Mouse (Mus musculus) urinary bladder, adult 2 months (tissue): Measurements from ENCODE around the gene Gm38100. TPM values are rescaled to one million over a fixed set of nuclear protein-coding genes. Genes with fewer than 3 reads are reported as not detected.

Source experiments
- DNase-seq: peaks from one replicate; pipeline ENCODE4 v3.0.0; 2022; ENCODE audit warnings: low spot score
- polyA plus RNA-seq: library from polyadenylated mRNA; depleted of rRNA; stranded (reverse); fragments of >200 nt; gene quantifications from 2 replicates; pipeline ENCODE4 v1.2.3, GENCODE M21; 2012; rRNA removed

Gene Gm38100
- polyA plus RNA-seq = not detected in 2 replicates

DNA sequence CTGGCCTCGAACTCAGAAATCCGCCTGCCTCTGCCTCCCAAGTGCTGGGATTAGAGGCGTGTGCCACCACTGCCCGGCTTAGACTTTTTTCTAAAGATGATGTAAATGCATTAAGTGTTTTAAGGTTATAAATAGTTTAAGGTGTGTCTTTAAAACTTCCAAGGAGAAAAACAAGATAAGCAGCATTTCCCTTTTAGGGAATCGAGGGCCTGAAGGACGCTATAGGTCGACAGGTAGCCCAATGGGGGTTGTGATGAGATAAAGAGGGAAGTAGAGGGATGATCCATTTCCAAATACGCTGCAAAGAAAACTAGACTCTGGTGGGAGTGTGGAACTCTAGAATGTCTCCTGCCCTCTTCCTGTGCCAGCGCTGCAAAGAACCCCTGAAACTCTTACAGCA lies at the start of gene Gm38100:
TSS of gene Gm38100 (plus strand) at position 301 of the 400 bp plus-strand sequence.
- no peak for DNase-seq

GRCm38 (mm10) chr1:175870716-175871115 lies 49.4 kb upstream of the Gm38100 start:
- DNase-seq = no peak

- DNase-seq = no peak
Observed at GRCm38 (mm10) chr1:175872028-175872816, 47.9 kb upstream of the Gm38100 start.

DNA sequence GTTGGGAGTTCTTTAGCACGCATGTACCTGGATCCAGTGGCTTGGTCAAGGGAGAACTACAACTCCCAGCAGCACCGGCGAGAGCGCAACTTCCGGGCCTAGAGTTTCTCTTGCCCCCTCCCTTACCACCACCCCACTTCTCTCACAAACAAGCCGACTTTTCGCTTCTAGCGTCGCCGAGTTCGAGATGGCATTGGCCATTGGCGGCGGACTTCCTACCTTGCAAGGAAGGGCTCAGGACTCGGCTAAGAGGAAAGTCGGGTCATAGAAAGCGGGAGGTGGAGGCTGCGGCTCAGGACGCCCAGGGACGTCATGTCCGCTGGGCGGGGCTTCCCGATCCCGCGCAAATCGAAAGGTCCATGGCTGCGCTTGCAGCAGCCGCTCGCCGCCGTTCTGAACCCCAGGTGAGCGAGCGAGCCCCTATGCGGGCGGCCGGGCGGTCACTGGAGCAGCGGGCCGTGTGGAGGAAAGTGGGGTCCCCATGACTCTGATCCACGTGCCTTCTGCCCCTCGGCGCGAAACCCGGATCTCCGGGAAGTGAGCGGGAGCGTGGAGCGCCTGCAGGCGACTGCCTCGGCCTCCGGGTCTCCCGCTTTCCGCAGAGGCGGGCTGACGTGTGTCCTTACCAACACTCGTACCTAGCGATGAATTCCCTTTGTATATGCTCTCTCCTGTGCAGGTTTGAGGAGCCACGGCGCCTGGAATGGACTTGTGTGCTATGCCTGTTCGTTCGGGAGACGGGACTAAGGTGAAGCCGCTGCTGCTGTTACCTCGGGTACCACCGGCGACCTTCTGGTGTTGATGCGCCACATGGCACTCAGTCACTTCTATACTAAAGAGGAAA lies 39.5 kb upstream of the Gm38100 start, which contains the start of gene Exo1:
TSS of gene Exo1 (plus strand) at position 129 of the 844 bp plus-strand sequence.
- peak; percentile 78 for DNase-seq

DNA sequence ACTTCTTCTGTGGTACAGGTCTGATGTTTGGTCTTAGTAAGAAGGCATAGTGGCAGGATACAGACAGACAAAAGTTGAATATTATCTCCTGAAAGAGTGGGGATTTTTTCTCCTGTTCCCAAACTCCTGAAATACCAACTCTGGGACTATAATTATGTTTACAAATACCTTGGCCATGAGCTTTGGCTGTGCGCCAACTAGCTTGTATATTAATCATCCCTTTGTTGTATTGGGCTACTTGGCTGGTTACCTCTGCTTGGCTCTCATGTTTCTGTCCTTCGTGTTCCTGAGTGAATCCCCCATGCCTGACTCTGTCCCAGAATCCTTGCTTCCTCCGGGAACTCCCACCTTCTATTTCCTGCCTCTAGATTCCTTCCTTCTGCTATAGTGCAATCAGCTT lies 36.7 kb upstream of the Gm38100 start:
- DNase-seq = no peak

GRCm38 (mm10) chr1:175893263-175893662 lies 26.9 kb upstream of the Gm38100 start:
- DNase-seq = no peak

DNA sequence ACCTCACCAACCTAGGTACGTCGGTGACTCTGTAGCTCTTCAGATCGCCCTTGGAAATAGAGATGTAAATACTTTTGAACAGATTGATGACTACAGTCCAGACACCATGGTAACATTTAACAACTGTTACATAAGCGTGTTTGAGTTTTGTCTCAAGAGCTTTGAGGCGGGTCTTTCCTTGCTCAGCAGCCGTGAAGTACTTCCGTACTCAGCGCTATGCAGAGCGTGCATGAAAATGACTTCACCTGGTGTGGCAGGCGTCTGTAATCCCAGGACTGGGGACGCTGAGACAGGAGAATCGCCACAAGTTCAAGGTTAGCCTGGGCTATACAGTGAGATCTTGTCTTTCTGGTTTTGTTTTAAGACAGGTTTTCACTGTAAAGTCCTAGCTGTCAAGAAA lies 26.4 kb upstream of the Gm38100 start:
- DNase-seq = no peak

DNA sequence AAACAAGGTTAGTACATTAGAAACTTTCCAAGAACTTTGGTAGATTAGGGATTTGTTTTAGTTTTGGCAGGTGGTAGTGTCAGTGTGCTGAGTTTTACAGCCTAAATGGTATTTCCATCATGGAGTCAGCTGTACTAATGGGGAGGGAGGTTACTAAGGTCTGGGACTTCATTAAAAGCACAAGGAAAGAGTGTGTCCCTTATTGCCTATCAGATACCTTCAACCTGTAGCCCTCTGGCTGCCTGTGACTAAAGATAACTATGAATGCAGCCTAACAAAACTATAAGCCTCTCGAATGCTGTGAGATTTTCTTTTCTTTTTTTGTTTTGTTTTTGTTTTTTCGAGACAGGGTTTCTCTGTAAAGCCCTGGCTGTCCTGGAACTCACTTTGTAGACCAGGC lies 8.9 kb upstream of the Gm38100 start:
- no peak for DNase-seq

GRCm38 (mm10) chr1:175912038-175912437 lies 8.1 kb upstream of the Gm38100 start:
- no peak for DNase-seq

GRCm38 (mm10) chr1:175913728-175914303 lies 6.3 kb upstream of the Gm38100 start:
- DNase-seq = no peak

GRCm38 (mm10) chr1:175921091-175921490 lies 962 bp downstream of the Gm38100 start:
- no peak for DNase-seq

DNA sequence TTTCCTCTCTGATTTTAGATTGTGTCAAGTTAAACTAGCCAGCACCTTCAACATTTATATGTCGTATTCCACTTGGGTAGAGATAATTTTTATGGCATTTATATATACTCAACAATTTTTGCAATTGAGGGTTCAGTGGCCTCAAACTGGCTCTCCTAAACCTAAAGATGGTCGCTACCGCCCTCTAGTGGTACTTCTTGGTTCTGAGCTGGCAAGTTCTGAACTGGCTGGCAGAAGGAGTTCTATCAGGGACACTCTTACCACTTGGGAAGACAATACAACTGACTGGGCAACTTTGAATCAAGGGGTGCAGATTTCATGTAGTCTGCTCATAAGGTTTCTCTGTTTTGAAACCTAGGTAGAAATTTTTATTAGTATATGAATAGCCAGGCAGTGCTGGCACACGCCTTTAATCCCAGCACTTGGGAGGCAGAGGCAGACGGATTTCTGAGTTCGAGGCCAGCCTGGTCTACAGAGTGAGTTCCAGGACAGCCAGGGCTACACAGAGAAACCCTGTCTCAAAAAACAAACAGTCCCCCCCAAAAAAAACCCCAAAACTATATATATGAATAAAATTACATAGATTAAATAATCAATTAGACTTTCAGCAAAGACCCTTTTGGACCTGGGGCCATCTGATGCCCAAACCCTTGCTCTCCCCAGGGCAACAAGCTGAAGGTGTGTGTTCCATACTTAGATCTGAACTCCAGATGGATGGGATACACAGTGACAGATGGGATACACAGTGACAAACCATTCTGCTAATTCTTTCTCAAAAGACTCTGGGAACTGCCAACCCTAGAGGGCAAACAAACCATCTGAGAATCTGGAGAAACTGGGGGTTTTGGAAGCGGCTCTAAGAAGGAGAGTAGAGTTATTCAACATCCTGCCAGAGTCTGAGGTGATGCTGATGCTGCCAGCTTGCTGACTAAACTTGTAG lies 4.0 kb downstream of the Gm38100 start:
- peak; percentile 34 for DNase-seq

- no peak for DNase-seq
Observed at GRCm38 (mm10) chr1:175931391-175931790, 11.3 kb downstream of the Gm38100 start.

DNA sequence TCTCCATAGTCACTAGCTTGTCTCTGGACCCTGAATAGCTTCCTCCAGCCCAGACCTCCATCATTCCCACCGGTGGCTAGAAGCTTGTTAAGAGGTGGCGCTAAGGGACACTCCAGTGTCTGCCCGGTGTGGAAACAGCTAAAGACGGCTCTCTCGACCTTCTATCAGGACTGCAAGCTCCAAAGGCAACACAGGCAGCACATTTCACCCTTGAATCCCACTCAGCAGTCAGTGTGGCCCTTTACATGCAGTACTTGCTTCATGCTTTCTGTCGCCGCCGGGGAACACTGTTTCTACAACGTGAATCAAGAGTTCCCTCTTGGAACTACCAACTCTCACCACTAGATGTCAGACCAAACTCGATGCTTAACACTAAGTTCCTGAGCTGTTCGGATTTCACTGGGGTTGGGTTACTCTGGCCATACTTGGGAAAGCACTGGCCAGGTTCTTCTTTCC lies 16.2 kb downstream of the Gm38100 start:
- no peak for DNase-seq

GRCm38 (mm10) chr1:175938731-175939130 lies 18.6 kb downstream of the Gm38100 start:
- DNase-seq = no peak

DNA sequence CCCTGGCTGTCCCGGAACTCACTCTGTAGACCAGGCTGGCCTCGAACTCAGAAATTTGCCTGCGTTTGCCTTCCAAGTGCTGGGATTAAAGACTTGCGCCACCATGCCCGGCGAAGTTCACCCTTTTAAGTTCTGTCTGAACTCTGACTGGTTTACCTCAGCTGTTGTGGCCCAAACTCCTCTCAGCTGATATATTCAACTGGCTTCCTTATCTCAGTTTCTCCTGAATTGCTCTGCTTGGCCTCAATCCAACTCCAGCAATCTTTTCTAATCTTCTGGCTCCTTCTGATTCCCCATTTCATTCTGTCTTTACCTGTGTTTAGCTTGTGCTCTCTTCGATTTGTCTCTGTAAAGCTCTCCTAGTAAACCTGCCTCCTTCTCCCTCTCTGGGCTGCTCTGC lies 23.0 kb downstream of the Gm38100 start:
- DNase-seq = no peak

DNA sequence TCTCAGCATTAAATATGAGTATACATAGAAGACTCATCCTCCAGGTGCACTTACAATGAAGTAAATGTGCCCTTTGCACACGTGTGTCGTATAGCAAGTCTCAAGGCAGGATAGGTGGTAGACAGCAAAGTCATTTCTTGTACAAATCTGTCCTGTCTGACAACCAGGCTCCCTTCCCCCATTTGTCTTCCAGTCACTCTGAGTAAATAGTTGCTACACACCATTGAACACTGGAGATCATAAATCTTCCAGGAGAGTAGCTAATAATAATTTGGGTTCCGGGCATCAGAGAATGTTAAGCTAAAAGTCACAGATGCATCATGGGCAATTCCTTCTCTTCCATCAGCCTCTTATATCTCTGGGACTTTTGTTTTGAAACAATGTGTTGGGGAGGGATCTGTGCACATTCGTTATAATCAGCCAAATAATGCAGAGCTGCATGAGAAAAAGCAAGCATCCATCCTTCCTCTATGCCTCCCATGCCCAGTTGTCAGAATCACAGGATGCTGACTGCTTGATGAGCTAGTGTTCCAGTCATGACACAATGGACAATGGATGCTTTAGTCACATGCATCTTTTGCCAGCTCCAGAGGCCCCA lies 26.7 kb downstream of the Gm38100 start:
- no peak for DNase-seq

DNA sequence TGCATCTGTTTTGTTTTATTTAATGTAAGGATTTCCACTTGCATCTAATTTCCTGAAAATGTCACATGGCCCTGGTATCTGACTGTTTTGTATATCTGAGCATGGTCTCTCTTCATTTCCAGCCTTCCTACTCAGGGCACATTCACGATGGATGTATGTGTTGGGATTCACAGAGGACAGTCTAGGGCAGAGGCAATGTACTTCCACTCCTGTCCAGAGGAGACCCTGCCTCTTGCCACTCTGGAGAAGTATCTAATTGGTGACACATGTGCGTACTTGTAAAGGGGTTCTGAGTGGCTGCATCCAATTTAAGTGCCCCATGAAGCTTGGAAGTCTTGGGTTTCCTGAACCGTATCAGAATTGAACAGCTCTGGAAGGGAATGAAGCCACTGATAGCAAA lies 30.3 kb downstream of the Gm38100 start:
- no peak for DNase-seq

DNA sequence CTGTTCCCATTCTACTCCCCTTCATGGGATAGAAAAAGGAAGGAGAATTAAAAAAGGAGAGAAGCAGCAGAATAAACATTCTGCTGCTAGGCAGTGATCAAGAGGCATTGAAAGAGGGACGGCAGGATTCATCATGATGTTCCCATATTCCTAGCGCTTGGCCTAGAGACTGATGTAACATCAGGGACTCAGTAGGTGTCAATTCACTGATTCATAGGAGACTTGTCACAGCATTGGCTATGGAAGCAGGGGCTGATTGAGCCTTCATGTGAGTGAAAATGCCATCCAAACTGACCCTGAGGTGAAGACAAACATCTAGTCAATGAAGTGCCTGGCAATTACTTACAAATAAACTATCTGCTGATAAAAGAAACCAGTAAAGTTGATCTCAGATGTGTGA lies 30.7 kb downstream of the Gm38100 start:
- DNase-seq = no peak

DNA sequence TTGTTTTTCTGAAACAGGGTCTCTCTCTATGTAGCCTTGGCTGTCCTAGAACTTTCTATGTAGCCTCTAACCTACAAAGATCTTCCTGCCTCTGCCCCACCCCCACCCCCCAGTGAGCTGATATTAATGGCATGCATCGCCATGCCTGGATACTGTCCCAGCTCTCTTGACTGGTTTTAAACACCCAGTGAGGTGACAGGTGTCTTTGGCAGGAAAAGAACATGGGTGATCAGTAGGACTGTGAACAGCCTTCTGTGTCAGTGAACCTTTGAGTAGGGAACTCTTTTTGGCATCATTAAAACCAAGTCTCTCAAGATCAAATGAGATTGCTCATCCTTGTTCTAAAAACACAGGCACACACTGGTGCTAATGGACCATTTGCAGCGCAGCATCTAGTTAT lies 41.7 kb downstream of the Gm38100 start:
- DNase-seq = no peak
